Mouse (Mus musculus) embryonic facial prominence, embryonic 14.5 days (tissue): ENCODE data around the gene B4galt2. TPM values are rescaled to one million over a fixed set of nuclear protein-coding genes. Genes with fewer than 3 reads are reported as not detected.
A peak's percentile ranks its signal among the peaks of the same experiment; 100 is the strongest.

ENCODE experiments used
- ATAC-seq: fragments of 200-750 bp; cut with Nextera tagmentation; 2 replicates; pipeline ENCODE4 v1.8.0; 2017; ENCODE audit warnings: low read depth, moderate number of reproducible peaks, moderate TSS enrichment
- DNase-seq: peaks from one replicate; pipeline ENCODE4 v3.0.0-alpha.2; 2015; ENCODE audit warnings: low spot score
- H3K27ac ChIP-seq: fragments of 300-500 bp; sonication (generic); replicated peaks from 2 replicates; pipeline ENCODE4 v1.5.1; 2014; ENCODE audit warnings: low read depth, mild to moderate bottlenecking, low read length, moderate library complexity
- H3K27me3 ChIP-seq: fragments of 300-500 bp; sonication (generic); replicated peaks from 2 replicates; pipeline ENCODE4 v1.6.1; 2014; ENCODE audit warnings: low read length; ENCODE audit not compliant: control insufficient read depth, insufficient read depth
- H3K36me3 ChIP-seq: fragments of 300-500 bp; sonication (generic); 2 replicates; pipeline ENCODE4 v1.6.1; 2014; ENCODE audit warnings: low read length, mixed read lengths; ENCODE audit not compliant: control insufficient read depth, insufficient read depth
- H3K4me1 ChIP-seq: fragments of 300-500 bp; sonication (generic); 2 replicates; pipeline ENCODE4 v1.6.1; 2014; ENCODE audit warnings: antibody characterized with exemption, low read length; ENCODE audit not compliant: control insufficient read depth, insufficient read depth
- H3K4me2 ChIP-seq: fragments of 300-500 bp; sonication (generic); 2 replicates; pipeline ENCODE4 v1.6.1; 2014; ENCODE audit warnings: low read depth, mild to moderate bottlenecking, low read length, moderate library complexity, mixed read lengths
- H3K4me3 ChIP-seq: fragments of 300-500 bp; sonication (generic); 2 replicates; pipeline ENCODE4 v1.5.1; 2014; ENCODE audit warnings: low read depth, mild to moderate bottlenecking, low read length
- H3K9ac ChIP-seq: fragments of 300-500 bp; sonication (generic); 2 replicates; pipeline ENCODE4 v1.6.1; 2014; ENCODE audit warnings: low read depth, mild to moderate bottlenecking, low read length, moderate library complexity, mixed read lengths
- H3K9me3 ChIP-seq: fragments of 300-500 bp; sonication (generic); 2 replicates; pipeline ENCODE4 v1.6.1; 2016; ENCODE audit warnings: low read length; ENCODE audit not compliant: control insufficient read depth
- WGBS: fragments of 180-500 bp; shearing (Covaris S2); extraction: QIAGEN DNeasy Blood & Tissue Kit; methylation state at CpG from one replicate; pipeline ENCODE4 v1.1.7; 2014; 5-methylcytosine and 5-hydroxymethylcytosine counted together
- polyA plus RNA-seq: library from polyadenylated mRNA; unstranded; fragments of >200 nt; fragmentation: Nextera tagmentation; extraction: Ambion mirVana; gene quantifications from 2 replicates; pipeline ENCODE4 v1.2.1, GENCODE M21; 2014

B4galt2 gene
- polyA plus RNA-seq, 1 experiment from 2014 or later: 34.3 TPM

DNA sequence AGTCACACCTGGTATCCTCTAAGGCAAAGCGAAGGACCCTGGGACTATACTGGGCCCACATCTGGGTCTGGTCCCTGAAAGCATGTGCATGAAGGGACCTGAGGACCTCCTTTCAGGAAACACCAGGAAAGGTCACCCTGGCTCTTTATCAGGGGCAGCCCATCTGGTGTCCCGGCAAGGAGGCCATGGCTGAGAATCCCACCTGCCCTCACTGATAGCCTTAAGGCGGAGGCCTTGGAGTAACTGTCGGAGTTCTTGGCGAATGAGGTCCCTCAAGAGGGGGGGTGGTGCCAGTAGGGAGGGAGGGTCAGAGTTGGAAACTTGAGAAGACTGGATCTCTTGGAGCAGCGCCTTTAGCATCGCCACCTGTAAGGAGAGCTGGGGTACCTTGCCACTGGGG, 11.5 kb downstream of the B4galt2 start:
- DNase-seq: no peak
- ATAC-seq: peak; percentile 24; the same call in 1 of the 2 replicates
- Histone ChIP-seq H3K27ac (no peak overlapping the region), H3K36me3 (peaks cover 39% of the 10 kb centered on the region), H3K4me3 (no peak overlapping the region), H3K9ac (no peak overlapping the region), H3K9me3 (no peaks in the 10 kb centered on the region), H3K4me2 (no peak overlapping the region), H3K4me1 (peaks cover 14% of the 10 kb centered on the region; the same call in 1 of the 2 replicates), H3K27me3 (0 out of 2 replicates have a peak, but pooled peaks cover 4% of the 10 kb centered on the region)
- WGBS: 52% methylated on average over 7 of the region's 7 CpGs

DNA sequence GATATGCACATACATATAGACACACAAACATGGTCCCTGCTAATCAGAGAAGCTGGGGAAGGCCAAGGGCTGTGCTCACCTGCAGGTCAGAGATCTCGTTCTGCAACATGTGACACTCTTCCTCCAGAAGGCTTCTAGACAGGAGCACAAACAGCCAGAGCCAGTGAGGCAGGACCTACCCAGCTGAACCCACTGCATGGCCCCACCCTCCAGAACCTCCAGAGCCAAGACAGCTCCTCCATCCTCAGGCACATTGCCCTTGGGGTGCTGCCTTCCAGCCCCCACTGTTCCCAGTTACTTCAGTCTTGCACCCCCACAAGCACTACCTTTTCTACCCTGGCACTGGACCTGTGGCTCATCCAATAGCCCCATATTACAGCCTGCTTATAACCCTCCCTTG, 12.8 kb downstream of the B4galt2 start:
- Histone ChIP-seq H3K9me3 (no peaks in the 10 kb centered on the region), H3K27ac (no peak overlapping the region), H3K36me3 (peaks cover 26% of the 10 kb centered on the region), H3K9ac (no peak overlapping the region), H3K4me2 (no peak overlapping the region), H3K27me3 (0 out of 2 replicates have a peak, but pooled peaks cover 4% of the 10 kb centered on the region), H3K4me3 (no peak overlapping the region), H3K4me1 (peaks cover 20% of the 10 kb centered on the region)
- no peak for DNase-seq
- no peak for ATAC-seq
- 50% methylated on average over 1 of the region's 1 CpGs for WGBS

GRCm38 (mm10) chr4:117869317-117869716, 14.0 kb downstream of the B4galt2 start:
- Histone ChIP-seq H3K9me3 (no peaks in the 10 kb centered on the region), H3K27ac (no peak overlapping the region), H3K36me3 (peaks cover 15% of the 10 kb centered on the region), H3K9ac (no peak overlapping the region), H3K27me3 (0 out of 2 replicates have a peak, but pooled peaks cover 4% of the 10 kb centered on the region), H3K4me1 (peaks cover 20% of the 10 kb centered on the region), H3K4me3 (no peak overlapping the region), H3K4me2 (no peak overlapping the region)
- peak; percentile 10 for ATAC-seq
- peak; percentile 39 for DNase-seq
- 57% methylated on average over 9 of the region's 9 CpGs for WGBS

DNA sequence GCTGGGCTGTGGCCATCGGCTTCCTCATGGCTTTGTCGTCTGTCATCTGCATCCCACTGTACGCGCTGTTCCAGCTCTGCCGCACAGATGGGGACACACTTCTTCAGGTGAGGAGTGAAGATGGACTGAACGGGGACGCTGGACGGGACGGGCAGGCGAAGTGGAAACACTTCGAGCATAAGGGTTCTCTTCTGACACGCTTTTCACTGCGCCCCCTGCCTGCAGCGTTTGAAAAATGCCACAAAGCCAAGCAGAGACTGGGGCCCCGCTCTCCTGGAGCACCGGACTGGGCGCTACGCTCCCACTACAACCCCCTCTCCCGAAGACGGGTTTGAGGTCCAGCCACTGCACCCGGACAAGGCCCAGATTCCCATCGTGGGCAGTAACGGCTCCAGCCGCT, 15.5 kb downstream of the B4galt2 start:
- H3K9ac ChIP-seq: 0 out of 2 replicates have a peak overlapping the region, but pooled peaks have one; percentile 19
- ATAC-seq: no peak

GRCm38 (mm10) chr4:117867000-117867399, 16.3 kb downstream of the B4galt2 start:
- Histone ChIP-seq H3K27me3 (0 out of 2 replicates have a peak, but pooled peaks cover 4% of the 10 kb centered on the region), H3K4me1 (peaks cover 12% of the 10 kb centered on the region), H3K4me2 (no peak overlapping the region), H3K27ac (no peak overlapping the region), H3K9ac (no peak overlapping the region), H3K4me3 (no peak overlapping the region), H3K36me3 (no peaks in the 10 kb centered on the region), H3K9me3 (no peaks in the 10 kb centered on the region)
- no peak for DNase-seq
- WGBS: 63% methylated on average over 6 of the region's 6 CpGs
- ATAC-seq: no peak

More for the DNA sequence above, 15.5 kb downstream of the B4galt2 start:
- H3K4me2 ChIP-seq: 0 out of 2 replicates have a peak overlapping the region, but pooled peaks have one; percentile 33
- WGBS: 12% methylated on average over 20 of the region's 24 CpGs
- H3K4me1 ChIP-seq: peaks cover 19% of the 10 kb centered on the region
- no peak overlapping the region for H3K27ac ChIP-seq
- H3K4me3 ChIP-seq: no peak overlapping the region
- H3K27me3 ChIP-seq: 0 out of 2 replicates have a peak, but pooled peaks cover 4% of the 10 kb centered on the region
- H3K9me3 ChIP-seq: no peaks in the 10 kb centered on the region
- 0 out of 2 replicates have a peak, but pooled peaks cover under 1% of the 10 kb centered on the region for H3K36me3 ChIP-seq
- peak; percentile 47 for DNase-seq

DNA sequence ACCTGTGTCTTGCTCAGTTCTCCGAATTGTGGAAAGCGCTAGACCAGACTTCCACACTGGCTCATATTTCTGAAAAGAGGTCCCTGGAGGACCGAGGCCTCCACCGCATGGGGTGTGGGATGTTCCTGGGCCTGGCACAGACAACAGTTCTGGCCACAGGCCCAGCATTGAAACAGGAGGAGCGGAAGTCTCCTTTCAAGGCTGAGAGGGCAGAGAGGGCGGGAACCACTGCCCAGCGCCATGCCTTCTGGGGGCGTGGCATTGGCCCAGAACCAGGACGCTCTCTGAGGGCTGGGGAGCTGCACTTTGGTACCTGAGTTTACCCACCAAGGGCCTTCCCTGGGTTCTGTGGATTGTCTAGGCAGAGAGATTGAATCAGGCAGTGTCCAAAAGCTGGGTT, 17.2 kb downstream of the B4galt2 start:
- Histone ChIP-seq H3K9ac (no peak overlapping the region), H3K4me3 (no peak overlapping the region), H3K36me3 (no peaks in the 10 kb centered on the region), H3K27me3 (0 out of 2 replicates have a peak, but pooled peaks cover 4% of the 10 kb centered on the region), H3K4me1 (peaks cover 12% of the 10 kb centered on the region), H3K9me3 (no peaks in the 10 kb centered on the region), H3K4me2 (peak overlapping the region; percentile 15; the same call in 1 of the 2 replicates), H3K27ac (0 out of 2 replicates have a peak overlapping the region, but pooled peaks have one; percentile 15)
- ATAC-seq (peak; percentile 62), DNase-seq (peak; percentile 82)
- WGBS: 36% methylated on average over 7 of the region's 9 CpGs

DNA sequence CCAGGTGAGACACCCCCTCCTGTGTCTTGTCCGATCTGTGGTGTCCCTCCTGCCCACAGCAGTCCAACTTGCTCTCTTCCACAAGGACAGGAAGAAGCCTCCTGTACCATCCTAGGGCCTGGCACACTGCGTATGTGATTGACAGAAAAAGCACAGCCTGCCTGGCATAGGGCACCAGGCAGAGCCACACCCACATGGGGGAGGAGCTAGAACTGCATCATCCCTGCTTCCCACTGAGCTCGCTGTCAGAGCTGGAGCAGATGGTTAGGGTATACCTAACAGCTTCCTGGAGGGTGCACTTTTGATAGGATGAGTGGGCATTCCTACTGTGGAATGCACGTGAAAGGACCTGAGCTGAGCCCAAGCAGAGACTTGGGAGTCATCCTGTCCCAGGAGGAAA, 20.5 kb downstream of the B4galt2 start:
- Histone ChIP-seq H3K27ac (no peak overlapping the region), H3K9ac (no peak overlapping the region), H3K36me3 (0 out of 2 replicates have a peak, but pooled peaks cover under 1% of the 10 kb centered on the region), H3K4me3 (no peak overlapping the region), H3K4me2 (no peak overlapping the region), H3K4me1 (peaks cover 9% of the 10 kb centered on the region), H3K27me3 (0 out of 2 replicates have a peak, but pooled peaks cover 4% of the 10 kb centered on the region), H3K9me3 (no peaks in the 10 kb centered on the region)
- ATAC-seq (no peak), DNase-seq (peak; percentile 43)
- 43% methylated on average over 4 of the region's 4 CpGs for WGBS

DNA sequence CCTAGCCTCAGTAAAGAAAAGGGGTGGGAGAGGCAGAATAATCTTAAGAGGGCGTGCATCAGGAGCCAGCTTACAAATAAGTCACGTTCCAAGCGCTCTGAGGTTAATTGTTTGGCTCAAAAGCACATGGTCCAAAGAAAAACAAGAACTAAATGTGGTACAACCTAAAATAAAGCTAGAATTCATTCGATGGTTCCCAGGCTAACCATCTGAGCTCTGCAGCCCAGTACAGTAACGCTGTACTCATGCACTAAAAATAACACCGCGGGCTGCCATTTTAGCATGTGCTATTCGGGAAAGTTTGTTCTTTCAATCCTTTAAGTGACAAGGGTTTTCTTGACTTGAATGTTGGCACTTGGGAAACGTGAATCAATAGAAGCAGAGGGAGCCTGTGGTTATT, 22.7 kb downstream of the B4galt2 start:
- H3K27ac ChIP-seq: no peak overlapping the region
- no peak for DNase-seq
- H3K9ac ChIP-seq: no peak overlapping the region
- no peak for ATAC-seq
- H3K36me3 ChIP-seq: peaks cover 14% of the 10 kb centered on the region; the same call in 1 of the 2 replicates
- H3K4me3 ChIP-seq: no peak overlapping the region
- 75% methylated on average over 9 of the region's 9 CpGs for WGBS
- H3K9me3 ChIP-seq: no peaks in the 10 kb centered on the region
- H3K4me1 ChIP-seq: no peaks in the 10 kb centered on the region
- no peaks in the 10 kb centered on the region for H3K27me3 ChIP-seq
- H3K4me2 ChIP-seq: no peak overlapping the region

DNA sequence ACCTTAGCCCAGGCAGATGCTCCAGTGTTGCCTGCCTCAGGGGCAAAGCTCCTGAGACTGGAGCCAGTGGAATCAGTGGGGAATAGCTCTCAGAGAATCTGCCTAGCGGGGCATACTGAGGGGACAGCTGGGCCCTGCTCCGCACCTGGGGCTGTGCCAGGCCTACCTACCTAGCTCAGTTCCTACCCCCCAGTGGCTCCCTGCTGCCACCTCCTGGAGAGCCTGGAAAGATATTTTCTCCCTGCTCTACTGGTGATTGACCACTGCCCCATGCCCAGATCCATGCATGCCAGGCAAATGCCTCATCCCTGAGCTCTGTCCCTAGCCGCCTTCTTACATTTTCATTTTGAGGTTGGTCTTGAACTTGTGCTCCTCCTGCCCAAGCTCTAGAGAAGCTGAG, 24.5 kb downstream of the B4galt2 start:
- Histone ChIP-seq H3K27me3 (no peaks in the 10 kb centered on the region), H3K9ac (no peak overlapping the region), H3K4me3 (no peak overlapping the region), H3K36me3 (peaks cover 14% of the 10 kb centered on the region; the same call in 1 of the 2 replicates), H3K27ac (no peak overlapping the region), H3K9me3 (no peaks in the 10 kb centered on the region), H3K4me1 (no peaks in the 10 kb centered on the region), H3K4me2 (no peak overlapping the region)
- 83% methylated on average over 2 of the region's 3 CpGs for WGBS
- ATAC-seq (0 out of 2 replicates have a peak, but pooled peaks have one; percentile 20), DNase-seq (peak; percentile 54)
